Mouse (Mus musculus): ENCODE results near the gene Gm49416. TPM values are rescaled to one million over a fixed set of nuclear protein-coding genes. Genes with fewer than 3 reads are reported as not detected.

The Gm49416 gene
- total RNA-seq, 1 experiment: not detected

DNA sequence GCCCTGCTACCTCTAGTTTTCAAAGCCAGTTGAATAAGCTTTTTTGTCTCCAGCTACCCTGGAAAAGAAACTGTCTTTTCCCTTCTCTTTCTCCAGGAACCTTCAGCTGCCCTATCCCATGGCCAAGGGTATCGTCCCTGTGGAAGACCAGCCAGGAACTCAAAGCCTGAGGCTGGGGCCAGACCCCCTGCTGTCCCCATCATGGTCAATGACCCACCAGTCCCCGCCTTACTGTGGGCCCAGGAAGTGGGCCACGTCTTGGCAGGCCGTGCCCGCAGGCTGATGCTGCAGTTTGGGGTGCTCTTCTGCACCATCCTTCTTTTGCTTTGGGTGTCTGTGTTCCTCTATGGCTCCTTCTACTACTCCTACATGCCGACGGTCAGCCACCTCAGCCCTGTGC lies 47.7 kb upstream of the Gm49416 start:
- TF ChIP-seq HCFC1 (IDR thresholded peaks at IDR 0.05; ENCODE audit: borderline replicate concordance, insufficient read depth, low read length) (no peak), ZC3H11A (IDR thresholded peaks at IDR 0.05; ENCODE audit: borderline replicate concordance, low read depth, low read length) (no peak), MAFK (IDR thresholded peaks at IDR 0.05; ENCODE audit: insufficient read depth, low read depth, low read length) (no peak), ZNF384 (IDR thresholded peaks at IDR 0.05; ENCODE audit: low read depth, low read length) (no peak), CHD2 (IDR thresholded peaks at IDR 0.05; ENCODE audit: low read depth, low read length) (no peak)
- Histone ChIP-seq H3K36me3 (ENCODE audit: control insufficient read depth, insufficient read depth, low read length, poor library complexity, severe bottlenecking) (peaks cover 1% of the 10 kb centered on the region; the same call in 1 of the 2 replicates), H3K27ac (ENCODE audit: insufficient read depth, low read depth, low read length, poor library complexity, severe bottlenecking) (no peak overlapping the region), H3K9ac (ENCODE audit: insufficient read depth, low read depth, low read length, poor library complexity, severe bottlenecking) (no peak overlapping the region; the same call in 1 of the 2 replicates), H3K9me3 (ENCODE audit: control insufficient read depth, insufficient read depth, low read depth, low read length) (no peaks in the 10 kb centered on the region), H3K4me3 (ENCODE audit: insufficient read depth in 1 of 2, low read depth in 1 of 2, low read length in 2 of 2, poor library complexity in 1 of 2, severe bottlenecking in 1 of 2) (peak overlapping the region in 1 of 2 experiments; percentile 70; a peak in 1 of 4 replicates), H3K4me1 (ENCODE audit: control insufficient read depth in 2 of 2, insufficient read depth in 2 of 2, low read length in 2 of 2, poor library complexity in 1 of 2) (peaks cover 2 to 13% of the 10 kb centered on the region in 2 experiments; a peak in 3 of 4 replicates)
- in situ Hi-C loops (cut with MboI; ENCODE audit: low sequenced_read_pairs in 2 of 2, unreplicated experiment in 2 of 2): no loop called here
- no peak for DNase-seq (ENCODE audit: low read depth, low spot score)

DNA sequence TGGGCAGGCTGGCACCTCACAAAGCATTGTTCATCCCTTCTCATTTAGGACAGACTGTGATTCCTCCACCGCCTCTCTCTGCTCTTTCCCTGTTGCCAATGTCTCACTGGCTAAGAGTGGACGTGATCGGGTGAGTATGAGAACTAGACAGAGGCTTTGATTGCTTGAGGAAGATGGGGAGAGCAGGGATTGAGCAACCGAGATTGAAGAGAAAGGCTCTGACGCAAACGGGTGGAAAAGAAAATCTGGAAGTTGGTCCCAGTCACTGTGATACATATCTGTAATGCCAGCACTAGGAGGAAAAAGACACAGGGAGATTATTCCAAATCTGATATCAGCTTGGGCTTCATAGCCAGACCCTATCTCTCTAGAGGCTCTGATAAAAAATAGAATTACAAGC lies 45.8 kb upstream of the Gm49416 start:
- DNase-seq (ENCODE audit: low read depth, low spot score): no peak
- Histone ChIP-seq H3K9me3 (ENCODE audit: control insufficient read depth, insufficient read depth, low read depth, low read length) (no peaks in the 10 kb centered on the region), H3K9ac (ENCODE audit: insufficient read depth, low read depth, low read length, poor library complexity, severe bottlenecking) (no peak overlapping the region), H3K4me1 (ENCODE audit: control insufficient read depth in 2 of 2, insufficient read depth in 2 of 2, low read length in 2 of 2, poor library complexity in 1 of 2) (peaks cover 2 to 18% of the 10 kb centered on the region in 2 experiments; a peak in 3 of 4 replicates), H3K4me3 (ENCODE audit: insufficient read depth in 1 of 2, low read depth in 1 of 2, low read length in 2 of 2, poor library complexity in 1 of 2, severe bottlenecking in 1 of 2) (no peak overlapping the region), H3K36me3 (ENCODE audit: control insufficient read depth, insufficient read depth, low read length, poor library complexity, severe bottlenecking) (peaks cover 8% of the 10 kb centered on the region; the same call in 1 of the 2 replicates), H3K27ac (ENCODE audit: insufficient read depth, low read depth, low read length, poor library complexity, severe bottlenecking) (no peak overlapping the region)
- TF ChIP-seq ZNF384 (IDR thresholded peaks at IDR 0.05; ENCODE audit: low read depth, low read length) (no peak), MAFK (IDR thresholded peaks at IDR 0.05; ENCODE audit: insufficient read depth, low read depth, low read length) (no peak), HCFC1 (IDR thresholded peaks at IDR 0.05; ENCODE audit: borderline replicate concordance, insufficient read depth, low read length) (no peak), CHD2 (IDR thresholded peaks at IDR 0.05; ENCODE audit: low read depth, low read length) (no peak), ZC3H11A (IDR thresholded peaks at IDR 0.05; ENCODE audit: borderline replicate concordance, low read depth, low read length) (no peak)
- in situ Hi-C loops (cut with MboI; ENCODE audit: low sequenced_read_pairs in 2 of 2, unreplicated experiment in 2 of 2): no loop called here

DNA sequence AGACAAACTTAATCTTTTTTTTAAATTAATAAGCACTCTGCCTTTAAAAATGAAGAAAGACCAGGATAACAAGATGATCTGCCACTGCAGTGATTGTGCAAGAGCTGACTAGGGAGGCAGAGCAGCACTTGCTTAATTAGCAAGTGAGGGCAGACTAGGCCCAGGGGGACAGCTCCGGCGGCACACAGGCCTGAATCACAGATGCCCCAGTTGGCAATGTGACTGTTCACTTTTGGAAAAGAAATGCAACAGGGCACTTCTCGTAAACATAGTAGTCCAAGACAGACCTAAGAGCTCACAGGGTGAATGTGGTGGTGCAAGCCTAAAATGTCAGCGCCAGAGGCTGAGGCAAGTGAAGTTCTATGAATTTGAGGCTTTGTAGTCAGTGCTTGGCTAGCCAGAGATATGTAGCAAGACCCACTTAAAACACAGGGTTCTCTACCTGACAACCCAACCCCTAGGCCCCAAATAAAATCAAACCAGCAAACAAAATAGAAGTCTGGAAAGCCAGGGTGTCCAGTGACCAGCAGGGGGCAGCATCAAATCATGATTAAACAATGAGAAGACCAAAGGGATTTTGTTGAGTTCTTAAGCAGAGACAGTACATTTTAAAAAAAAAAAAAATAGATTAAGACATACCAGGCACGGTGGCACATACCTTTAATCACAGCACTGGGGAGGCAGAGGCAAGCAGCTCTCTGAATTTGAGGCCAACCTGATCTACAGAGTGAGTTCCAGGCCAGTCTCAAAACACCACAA lies 44.2 kb upstream of the Gm49416 start:
- Histone ChIP-seq H3K36me3 (ENCODE audit: control insufficient read depth, insufficient read depth, low read length, poor library complexity, severe bottlenecking) (peaks cover 8% of the 10 kb centered on the region; the same call in 1 of the 2 replicates), H3K9me3 (ENCODE audit: control insufficient read depth, insufficient read depth, low read depth, low read length) (no peaks in the 10 kb centered on the region), H3K27ac (ENCODE audit: insufficient read depth, low read depth, low read length, poor library complexity, severe bottlenecking) (no peak overlapping the region), H3K4me1 (ENCODE audit: control insufficient read depth in 2 of 2, insufficient read depth in 2 of 2, low read length in 2 of 2, poor library complexity in 1 of 2) (peaks cover 0 to 18% of the 10 kb centered on the region in 2 experiments; a peak in 2 of 4 replicates), H3K9ac (ENCODE audit: insufficient read depth, low read depth, low read length, poor library complexity, severe bottlenecking) (no peak overlapping the region), H3K4me3 (ENCODE audit: insufficient read depth in 1 of 2, low read depth in 1 of 2, low read length in 2 of 2, poor library complexity in 1 of 2, severe bottlenecking in 1 of 2) (no peak overlapping the region)
- TF ChIP-seq HCFC1 (IDR thresholded peaks at IDR 0.05; ENCODE audit: borderline replicate concordance, insufficient read depth, low read length) (no peak), ZNF384 (IDR thresholded peaks at IDR 0.05; ENCODE audit: low read depth, low read length) (peak; percentile 71)
- in situ Hi-C loops (cut with MboI; ENCODE audit: low sequenced_read_pairs in 2 of 2, unreplicated experiment in 2 of 2): no loop called here
- peak; percentile 76 for DNase-seq (ENCODE audit: low read depth, low spot score)

DNA sequence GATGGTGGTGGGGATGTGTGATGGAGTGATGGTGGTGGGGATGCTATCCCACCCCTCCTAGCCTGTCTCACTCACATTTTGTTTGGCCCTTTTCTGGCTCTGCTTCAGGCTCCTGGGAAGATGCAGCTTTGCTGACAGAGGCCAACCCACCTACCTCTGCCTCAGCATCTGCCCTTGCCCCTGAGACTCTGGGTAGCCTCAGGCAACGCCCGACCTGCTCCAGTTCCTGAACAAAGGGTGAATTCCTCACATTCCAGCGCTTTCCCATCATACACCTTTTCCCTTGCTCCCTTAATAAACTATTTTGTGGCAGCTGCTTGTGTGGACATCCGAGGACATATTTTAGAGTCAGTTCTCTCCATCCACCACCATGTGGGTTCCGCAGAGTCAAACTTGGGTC lies 40.4 kb upstream of the Gm49416 start:
- Histone ChIP-seq H3K4me1 (ENCODE audit: control insufficient read depth in 2 of 2, insufficient read depth in 2 of 2, low read length in 2 of 2, poor library complexity in 1 of 2) (peaks cover 5 to 18% of the 10 kb centered on the region in 2 experiments; a peak in 2 of 4 replicates), H3K4me3 (ENCODE audit: insufficient read depth in 1 of 2, low read depth in 1 of 2, low read length in 2 of 2, poor library complexity in 1 of 2, severe bottlenecking in 1 of 2) (no peak overlapping the region), H3K27ac (ENCODE audit: insufficient read depth, low read depth, low read length, poor library complexity, severe bottlenecking) (no peak overlapping the region), H3K36me3 (ENCODE audit: control insufficient read depth, insufficient read depth, low read length, poor library complexity, severe bottlenecking) (peaks cover 8% of the 10 kb centered on the region; the same call in 1 of the 2 replicates), H3K9ac (ENCODE audit: insufficient read depth, low read depth, low read length, poor library complexity, severe bottlenecking) (no peak overlapping the region), H3K9me3 (ENCODE audit: control insufficient read depth, insufficient read depth, low read depth, low read length) (no peaks in the 10 kb centered on the region)
- no peak for TF ChIP-seq ZNF384 (IDR thresholded peaks at IDR 0.05; ENCODE audit: low read depth, low read length)
- TF ChIP-seq ZC3H11A (IDR thresholded peaks at IDR 0.05; ENCODE audit: borderline replicate concordance, low read depth, low read length): no peak
- TF ChIP-seq MAFK (IDR thresholded peaks at IDR 0.05; ENCODE audit: insufficient read depth, low read depth, low read length): no peak
- no peak for TF ChIP-seq HCFC1 (IDR thresholded peaks at IDR 0.05; ENCODE audit: borderline replicate concordance, insufficient read depth, low read length)
- TF ChIP-seq CHD2 (IDR thresholded peaks at IDR 0.05; ENCODE audit: low read depth, low read length): no peak
- in situ Hi-C loops (cut with MboI; ENCODE audit: low sequenced_read_pairs in 2 of 2, unreplicated experiment in 2 of 2): no loop called here
- DNase-seq (ENCODE audit: low read depth, low spot score): no peak

Data from ES-E14 (cell line).